Mouse (Mus musculus): ENCODE measurements around the gene Tmem186.

DNA sequence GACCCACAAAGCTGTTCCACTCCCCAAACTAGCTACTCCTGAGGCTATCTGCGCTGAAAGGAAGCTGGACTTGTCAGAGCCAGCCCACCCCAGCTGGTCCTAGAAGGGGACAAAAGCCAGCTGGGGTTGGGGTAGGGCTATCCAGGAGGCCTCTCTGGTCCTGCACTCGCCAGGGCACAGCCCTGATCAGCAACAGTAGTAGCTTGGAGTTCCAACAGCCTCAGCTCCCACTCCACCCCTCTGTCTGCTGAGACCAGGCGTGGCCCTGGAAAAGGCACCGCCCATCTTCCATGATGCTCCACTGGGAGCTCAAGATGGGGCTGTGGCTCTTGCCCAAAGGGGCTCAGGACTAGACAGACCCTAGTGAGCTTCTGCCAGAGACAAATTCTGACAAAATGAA lies 30.3 kb upstream of the Tmem186 start:
- no peak for TF ChIP-seq CTCF (IDR thresholded peaks at IDR 0.05; ENCODE audit: low read depth)
- TF ChIP-seq EP300 (IDR thresholded peaks at IDR 0.05; ENCODE audit: low read depth) = no peak

Data from heart, postnatal 0 days (tissue).